Mouse (Mus musculus) layer of hippocampus, adult 6 months (tissue): ENCODE measurements around the gene Defb3. TPM values are rescaled to one million over a fixed set of nuclear protein-coding genes. Genes with fewer than 3 reads are reported as not detected.

Experiments used
- long read RNA-seq, 2 experiments: library from polyadenylated mRNA; unstranded; transcript quantifications; one replicate each; pipeline ENCODE4 v2.0.0; 2019 to 2020
- polyA plus RNA-seq: library from polyadenylated mRNA; unstranded; fragments of <200 nt; fragmentation: Nextera tagmentation; gene quantifications from 2 replicates; pipeline ENCODE4 v1.2.3, GENCODE M21; 2021

The Defb3 gene
- polyA plus RNA-seq = not detected in 2 replicates
- long read RNA-seq, experiment 1 = 0 reads
- long read RNA-seq, experiment 2 = 0 reads

DNA sequence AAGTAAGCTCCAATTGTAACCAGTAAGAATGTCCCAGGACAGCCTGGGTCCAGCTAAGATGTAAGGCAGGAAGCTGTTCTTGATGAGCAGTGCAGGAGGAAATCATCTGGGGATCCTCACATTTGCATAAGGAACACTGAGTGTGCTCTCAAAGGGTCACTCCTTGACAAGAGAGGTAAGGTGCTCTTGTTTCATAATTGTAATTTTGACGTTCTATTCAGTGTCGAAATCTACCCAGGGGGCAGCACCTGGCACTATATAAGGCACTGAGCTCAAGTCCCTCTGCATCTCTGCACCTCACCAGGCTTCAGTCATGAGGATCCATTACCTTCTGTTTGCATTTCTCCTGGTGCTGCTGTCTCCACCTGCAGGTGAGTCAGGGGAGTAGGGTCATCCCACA, at the start of gene Defb3:
TSS of gene Defb3 (plus strand) at position 301 of the 400 bp plus-strand sequence.

DNA sequence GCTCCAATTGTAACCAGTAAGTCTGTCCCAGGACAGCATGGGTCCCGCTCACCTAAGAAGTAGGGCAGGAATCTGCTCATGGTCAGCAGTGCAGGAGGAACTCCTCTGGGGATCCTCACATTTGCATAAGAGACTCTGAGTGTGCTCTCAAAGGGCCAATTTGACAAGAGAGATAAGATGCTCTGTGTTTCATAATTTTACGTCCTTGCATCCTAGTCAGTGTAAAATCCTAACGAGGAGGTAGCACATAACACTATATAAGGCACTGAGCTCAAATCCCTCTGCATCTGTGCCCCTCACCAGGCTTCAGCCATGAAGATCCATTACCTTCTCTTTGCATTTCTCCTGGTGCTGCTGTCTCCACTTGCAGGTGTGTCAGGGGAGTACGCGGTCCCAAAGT, 45.9 kb upstream of the Defb3 start, which contains the start of gene Defb5:
TSS of gene Defb5 (plus strand) at position 301 of the 400 bp plus-strand sequence.

Other genes starting within 250 kb of the Defb3 start
- not detected in 2 replicates for gene Defb39, start 228.6 kb upstream of the Defb3 start, polyA plus RNA-seq
- not detected in 2 replicates for gene Defb12, start 178.5 kb upstream of the Defb3 start, polyA plus RNA-seq
- not detected in 2 replicates for gene Defb34, start 169.6 kb upstream of the Defb3 start, polyA plus RNA-seq
- not detected in 2 replicates for gene Gm45826, start 152.6 kb upstream of the Defb3 start, polyA plus RNA-seq
- gene Defb14, start 99.0 kb upstream of the Defb3 start, polyA plus RNA-seq = not detected in 2 replicates
- not detected in 2 replicates for gene Defb4, start 94.7 kb upstream of the Defb3 start, polyA plus RNA-seq
- not detected in 2 replicates for gene Defb6, start 67.9 kb upstream of the Defb3 start, polyA plus RNA-seq
- gene Defb46, start 53.4 kb upstream of the Defb3 start, polyA plus RNA-seq = not detected in 2 replicates
- not detected in 2 replicates for gene Defb5, start 45.8 kb upstream of the Defb3 start, polyA plus RNA-seq
- not detected in 2 replicates for gene Defb8, start 154.2 kb downstream of the Defb3 start, polyA plus RNA-seq
- gene Defb7, start 201.7 kb downstream of the Defb3 start, polyA plus RNA-seq = not detected in 2 replicates